Mouse (Mus musculus): ENCODE data around the gene Gm21866.
"Not testable (repeated sequence)": the region's sequence is repeated elsewhere in the genome, so short reads cannot be mapped to it uniquely, and the experiment has no call there.

Gene Gm21866

DNA sequence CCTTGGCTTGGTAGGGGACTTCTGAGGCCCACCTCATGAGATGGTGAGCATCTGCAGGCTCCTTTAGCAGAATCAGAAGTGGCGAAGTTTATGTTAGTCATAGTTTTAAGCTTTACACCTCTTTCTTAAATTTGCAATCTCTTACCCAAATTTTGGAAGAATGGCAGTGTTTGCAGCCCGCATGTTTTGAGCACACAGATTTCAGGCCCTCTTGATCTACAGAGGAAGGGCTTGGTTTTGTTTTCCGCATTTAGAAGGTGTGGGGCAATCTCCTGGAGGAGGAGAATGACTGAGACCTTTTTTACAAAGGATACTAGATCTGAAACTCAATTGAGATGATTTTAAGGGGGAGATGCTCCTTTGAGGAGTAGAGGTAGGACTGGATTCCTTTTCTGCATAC lies at the start of gene Gm21866:
Gene Gm21866 (minus strand): TSS at position 101 of the 400 bp plus-strand sequence.
- DNase-seq (ENCODE audit: low read depth in 2 of 2, low spot score in 2 of 2), result not testable (repeated sequence)

DNA sequence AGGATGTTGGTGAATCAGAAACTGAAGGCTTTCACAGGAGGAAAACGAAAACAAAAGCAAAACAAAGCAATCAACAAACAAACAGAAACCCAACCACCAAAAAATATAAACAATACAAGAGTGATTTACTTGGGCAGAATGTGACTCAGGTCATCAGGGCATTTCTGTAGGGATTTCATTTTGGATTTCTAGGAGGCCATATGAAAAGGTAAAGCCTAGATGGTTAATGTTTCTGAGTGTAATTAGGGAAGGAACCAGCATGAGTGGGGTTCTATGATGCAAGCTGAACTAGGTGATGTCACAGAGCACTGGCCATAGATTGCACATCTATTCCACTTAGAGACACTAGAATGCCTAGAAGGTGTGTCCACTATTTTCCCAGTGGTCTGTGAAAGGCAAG lies 28.3 kb upstream of the Gm21866 start, which contains the start of gene Gm20773:
Gene Gm20773 (plus strand): TSS at position 301 of the 400 bp plus-strand sequence.
- not testable (repeated sequence) for DNase-seq (ENCODE audit: low read depth in 2 of 2, low spot score in 2 of 2)

Data from CD8-positive naive resting alpha-beta T cell, adult 2 months (primary cell).